Comparison of ENCODE assay signal across 9 mouse cellular contexts in the genomic region with DNA sequence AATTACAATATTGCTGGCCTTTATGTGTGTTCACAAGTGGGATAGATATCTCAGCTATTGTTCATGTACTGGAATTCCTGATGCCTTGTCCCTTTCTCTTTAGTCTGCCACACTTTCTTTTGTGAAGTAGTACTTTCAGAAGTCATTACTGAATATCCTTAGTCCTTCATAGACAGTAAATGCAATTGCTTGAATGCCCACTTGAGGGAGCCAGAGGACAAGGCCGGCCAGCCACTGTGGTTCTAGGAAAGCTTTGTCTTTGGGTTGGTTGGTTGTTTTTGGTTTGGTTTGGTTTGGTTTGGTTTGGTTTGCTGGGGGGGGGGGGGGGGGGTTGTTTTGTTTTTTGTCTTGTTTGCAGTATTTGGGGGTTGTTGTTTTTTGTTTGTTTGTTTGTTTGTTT. TPM values are rescaled to one million over a fixed set of nuclear protein-coding genes. Genes with fewer than 3 reads are reported as not detected.
DNase-seq lines count a peak whose midpoint lies in the region; ATAC-seq and TF ChIP-seq lines count a peak whose summit lies in the region.
"Had no signal": no experiment of that assay in that cellular context is flagged by ENCODE, and none has a peak within 500 bp of the region (broad histone marks: within the 10 kb centered on the region; RNA-seq: fewer than 3 reads in every experiment).

No protein-coding gene starts in this region.

- in situ Hi-C loops in Patski (cut with MboI; ENCODE audit: low pct_unique_long_range_greater_than_20kb): loop anchor here (5.0 kb wide), 2 partner anchors 76 to 286 kb away; a partner anchor contains a TSS

- H3K4me3 ChIP-seq in kidney, embryonic 15.5 days (replicated peaks): no peak overlapping the region
- H3K4me3 ChIP-seq in liver, embryonic 13.5 days (replicated peaks): no peak overlapping the region
- H3K4me3 ChIP-seq: erythroblast, embryonic 14.5 days had no signal

- POLR2A ChIA-PET in Patski (lab: Charles Lee): no interaction called here

- WGBS in kidney, embryonic 15.5 days: 0% methylated on average over 1 of the region's 1 CpGs
- WGBS in liver, embryonic 13.5 days (ENCODE audit: insufficient replicate concordance): 0% methylated on average over 1 of the region's 1 CpGs

- H3K4me2 ChIP-seq in kidney, embryonic 15.5 days: no peak overlapping the region
- H3K4me2 ChIP-seq in liver, embryonic 13.5 days: no peak overlapping the region

- DNase-seq in 416B (ENCODE audit: low read depth): peak; percentile 85
- no peak for DNase-seq in Patski (ENCODE audit: low read depth, low spot score)
- peak; percentile 70 to 86 for DNase-seq in cerebellum, postnatal 25 days
- DNase-seq in gastrocnemius, adult 18-20 months (ENCODE audit: low spot score): peak; percentile 88
- DNase-seq in liver, embryonic 13.5 days: peak; percentile 67
- peak; percentile 56 for DNase-seq in testis, postnatal 14 days (ENCODE audit: low spot score)

- no peaks in the 10 kb centered on the region for H3K36me3 ChIP-seq in kidney, embryonic 15.5 days
- H3K36me3 ChIP-seq in liver, embryonic 13.5 days: no peaks in the 10 kb centered on the region

- H3K27me3 ChIP-seq in Patski: no peaks in the 10 kb centered on the region
- no peaks in the 10 kb centered on the region for H3K27me3 ChIP-seq in kidney, embryonic 15.5 days
- H3K27me3 ChIP-seq in liver, embryonic 13.5 days: no peaks in the 10 kb centered on the region

- TF ChIP-seq CTCF in Patski (IDR thresholded peaks at IDR 0.05): peak; percentile 76

- no peak overlapping the region for H3K27ac ChIP-seq in kidney, embryonic 15.5 days
- no peak overlapping the region for H3K27ac ChIP-seq in liver, embryonic 13.5 days

- H3K9ac ChIP-seq in kidney, embryonic 15.5 days: no peak overlapping the region
- H3K9ac ChIP-seq in liver, embryonic 13.5 days: no peak overlapping the region

- H3K4me1 ChIP-seq in kidney, embryonic 15.5 days: 0 out of 2 replicates have a peak, but pooled peaks cover 4% of the 10 kb centered on the region
- H3K4me1 ChIP-seq in liver, embryonic 13.5 days (replicated peaks): peaks cover 31% of the 10 kb centered on the region

- CTCF ChIA-PET in Patski (lab: Charles Lee): interaction anchor here (0.9 to 6.4 kb wide), 4 partner anchors 24 to 110 kb away, joined by 3 to 125 read pairs (median 4); no protein-coding TSS in a partner anchor

- ATAC-seq in Patski: no peak
- ATAC-seq in kidney, embryonic 15.5 days (replicated peaks; ENCODE audit: low FRiP score): 0 out of 2 replicates have a peak, but pooled peaks have one; percentile 20
- no peak for ATAC-seq in liver, embryonic 13.5 days (ENCODE audit: low read depth)
- peak; percentile 82 for ATAC-seq in neutrophil, adult 5-6 weeks (ENCODE audit: extremely low read depth, insufficient number of reproducible peaks, low FRiP score, poor library complexity, severe bottlenecking)

- H3K9me3 ChIP-seq in kidney, embryonic 15.5 days (replicated peaks): no peaks in the 10 kb centered on the region
- H3K9me3 ChIP-seq in liver, embryonic 13.5 days (replicated peaks): no peaks in the 10 kb centered on the region

RNA-seq across cellular contexts. Expression of a gene that starts 16.6 kb away (rescaled TPM):
- polyA plus RNA-seq in Patski (2021): 72.8 TPM
- 1 to 10 TPM; 1.4 to 1.7 TPM for total RNA-seq in gastrocnemius, adult 18-20 months (2021)
- polyA plus RNA-seq in kidney, embryonic 15.5 days (2015; fragmentation: Nextera tagmentation; extraction: Ambion mirVana): 105 and 112 TPM in 2 replicates
- 100 and 108 TPM in 2 replicates for polyA plus RNA-seq in liver, embryonic 13.5 days (2015; fragmentation: Nextera tagmentation; extraction: Ambion mirVana)
- total RNA-seq in neutrophil, adult 5-6 weeks (2017): 15.4 and 20.4 TPM in 2 replicates

Comparison
In these comparisons a context has a peak if more than half of its experiments do, and no peak if none do; other contexts are left out.
1. ATAC-seq: peak in kidney, embryonic 15.5 days (single experiment) and neutrophil, adult 5-6 weeks (single experiment); none in Patski (single experiment) and liver, embryonic 13.5 days (single experiment).